Mouse (Mus musculus) embryonic fibroblast, embryonic 13.5 days (primary cell): ENCODE results near the gene Relb. TPM values are rescaled to one million over a fixed set of nuclear protein-coding genes. Genes with fewer than 3 reads are reported as not detected.

Experiments used
- H3K27ac ChIP-seq: 2 replicates; pipeline ENCODE4 v1.5.1; 2012; ENCODE audit warnings: low read length, control low read depth, inconsistent platforms; ENCODE audit not compliant: insufficient read depth
- H3K4me1 ChIP-seq: 2 replicates; pipeline ENCODE4 v1.6.1; 2011; ENCODE audit warnings: low read length; ENCODE audit not compliant: control insufficient read depth, insufficient read depth
- H3K4me3 ChIP-seq: 2 replicates; pipeline ENCODE4 v1.5.1; 2011; ENCODE audit warnings: mild to moderate bottlenecking, control low read depth, low read length; ENCODE audit not compliant: insufficient read depth
- CTCF ChIP-seq: IDR thresholded peaks from 2 replicates; pipeline ENCODE4 v1.5.1; 2011; ENCODE audit warnings: mild to moderate bottlenecking, control low read depth, low read length, moderate library complexity, borderline replicate concordance; ENCODE audit not compliant: insufficient read depth
- POLR2A ChIP-seq: IDR thresholded peaks from 2 replicates; pipeline ENCODE4 v1.6.1; 2011; ENCODE audit warnings: low read depth, mild to moderate bottlenecking, control low read depth, low read length, moderate library complexity
- polyA plus RNA-seq: library from polyadenylated mRNA; stranded (reverse); fragments of >200 nt; gene quantifications from 2 replicates; pipeline ENCODE4 v1.2.4, GENCODE M21; 2011; ENCODE audit warnings: low read depth; ENCODE audit not compliant: missing spikeins, insufficient read length

Relb gene
- polyA plus RNA-seq, 1 experiment = 15.4 TPM

DNA sequence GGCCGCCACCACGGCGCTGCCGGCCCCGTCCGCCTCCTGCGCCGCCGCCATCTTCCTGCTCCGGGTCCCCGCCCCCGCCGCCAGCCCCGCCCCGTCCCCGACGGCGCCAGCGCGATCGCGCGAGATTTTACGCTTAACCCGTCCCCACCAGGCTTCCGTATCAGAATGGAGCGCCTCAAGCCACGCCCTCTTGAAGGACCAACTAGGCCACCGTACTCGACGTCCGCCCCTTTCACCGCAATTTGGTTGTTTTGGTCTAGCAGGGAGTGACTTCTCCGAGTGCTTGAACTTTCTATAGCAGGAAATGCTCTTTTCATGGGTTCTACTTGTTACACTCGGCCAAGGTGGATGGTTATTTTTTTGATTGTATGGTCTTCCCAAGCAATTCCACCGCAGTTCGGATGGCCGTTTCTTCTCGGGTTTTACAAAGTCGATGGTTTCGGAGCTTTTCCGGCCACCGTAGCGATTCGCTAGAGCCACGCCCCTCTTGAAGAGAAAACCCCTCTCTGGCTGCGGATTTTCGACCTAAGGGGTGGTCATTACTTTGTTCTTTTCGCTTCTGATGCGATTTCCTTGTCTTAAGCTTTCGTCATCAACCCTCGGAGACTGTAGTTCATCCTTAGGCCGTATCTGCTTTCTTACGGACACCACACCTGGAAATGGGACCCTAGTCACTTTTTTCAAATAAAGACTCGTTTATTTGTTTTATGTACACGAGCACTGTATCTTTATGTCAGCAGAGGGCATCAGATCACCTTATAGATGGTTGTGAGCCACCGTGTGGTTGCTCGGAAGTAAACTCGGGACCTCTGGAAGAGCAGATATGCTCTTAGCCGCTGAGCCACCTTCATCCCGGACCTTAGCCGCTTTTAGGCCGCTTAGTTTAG, 36.0 kb upstream of the Relb start, which contains the start of gene Clptm1:
Clptm1 (minus strand) TSS at position 79 of the 887 bp plus-strand sequence.
- TF ChIP-seq CTCF (no peak), POLR2A (peak; percentile 69)
- Histone ChIP-seq H3K27ac (peak within 1 kb of the TSS; percentile 97), H3K4me3 (peak within 1 kb of the TSS; percentile 88), H3K4me1 (no peaks in the 10 kb centered on the region; the same call in 1 of the 2 replicates)

DNA sequence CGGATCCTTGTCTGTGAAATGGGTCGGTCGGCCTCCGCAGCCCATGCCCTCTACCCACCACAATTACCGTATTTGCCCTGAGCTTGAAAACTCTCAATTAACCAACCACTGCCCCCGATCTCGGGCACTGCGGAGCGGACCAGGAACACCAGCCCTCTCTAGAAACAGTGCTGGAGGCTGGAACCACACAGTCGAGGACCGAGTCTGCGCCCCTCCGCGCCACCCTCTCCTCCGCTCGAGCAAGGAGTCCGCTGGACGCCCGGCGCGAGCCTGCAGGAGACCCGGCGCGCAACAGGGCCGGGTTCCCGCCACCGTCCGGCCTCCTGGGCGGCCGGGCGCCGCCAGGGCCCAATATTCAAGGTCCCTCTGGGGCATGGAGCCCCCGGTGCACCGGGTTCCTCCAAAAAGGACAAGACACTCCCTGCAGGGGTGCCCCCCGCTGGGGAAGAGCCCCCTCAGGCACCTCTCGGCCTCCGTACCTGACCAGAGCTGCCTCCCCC, 35.3 kb upstream of the Relb start:
- Histone ChIP-seq H3K27ac (no peak overlapping the region), H3K4me1 (no peaks in the 10 kb centered on the region; the same call in 1 of the 2 replicates), H3K4me3 (peak overlapping the region; percentile 88)
- no peak for TF ChIP-seq POLR2A
- no peak for TF ChIP-seq CTCF

DNA sequence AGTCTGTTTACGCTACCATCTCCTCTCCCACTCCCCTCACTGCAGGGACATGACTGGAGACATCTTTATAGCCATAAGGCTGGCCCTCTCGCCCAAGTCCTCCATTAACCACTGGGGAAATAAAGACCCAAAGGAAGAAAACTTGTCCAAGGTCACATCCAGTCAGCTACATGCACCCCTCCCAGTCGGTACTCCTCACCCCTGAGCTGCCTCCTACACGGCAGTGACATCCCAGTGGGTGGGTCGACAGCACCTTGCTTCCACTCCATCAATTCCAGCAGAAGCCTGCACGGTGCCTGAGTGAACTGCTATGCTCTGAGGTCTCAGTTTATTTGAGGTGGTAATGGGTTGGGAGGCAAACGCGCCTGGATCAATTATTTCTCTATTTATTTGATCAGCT, 34.7 kb upstream of the Relb start:
- Histone ChIP-seq H3K27ac (no peak overlapping the region), H3K4me1 (no peaks in the 10 kb centered on the region; the same call in 1 of the 2 replicates), H3K4me3 (peak overlapping the region; percentile 88)
- TF ChIP-seq CTCF = no peak
- no peak for TF ChIP-seq POLR2A

DNA sequence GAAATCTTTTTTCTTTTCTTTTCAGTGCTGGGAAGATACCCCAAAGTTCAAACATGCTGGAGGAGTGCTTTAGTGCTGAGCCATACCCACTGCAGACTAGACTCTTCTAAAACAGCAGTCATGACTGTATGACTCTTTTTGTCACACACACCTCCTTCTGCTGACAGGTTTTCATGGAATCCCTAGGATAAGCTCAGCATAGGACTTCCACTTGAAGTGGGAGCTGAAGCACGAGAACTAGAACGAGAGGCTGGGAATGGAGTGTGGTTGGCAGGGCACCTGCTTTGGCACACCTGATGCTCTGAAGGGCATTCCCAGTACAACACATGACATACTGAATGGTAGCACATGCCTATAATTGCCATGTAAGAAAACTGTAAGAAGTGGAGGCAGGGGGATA, 23.4 kb upstream of the Relb start:
- TF ChIP-seq CTCF (no peak), POLR2A (no peak)
- no peak overlapping the region for H3K27ac ChIP-seq
- no peak overlapping the region for H3K4me3 ChIP-seq

DNA sequence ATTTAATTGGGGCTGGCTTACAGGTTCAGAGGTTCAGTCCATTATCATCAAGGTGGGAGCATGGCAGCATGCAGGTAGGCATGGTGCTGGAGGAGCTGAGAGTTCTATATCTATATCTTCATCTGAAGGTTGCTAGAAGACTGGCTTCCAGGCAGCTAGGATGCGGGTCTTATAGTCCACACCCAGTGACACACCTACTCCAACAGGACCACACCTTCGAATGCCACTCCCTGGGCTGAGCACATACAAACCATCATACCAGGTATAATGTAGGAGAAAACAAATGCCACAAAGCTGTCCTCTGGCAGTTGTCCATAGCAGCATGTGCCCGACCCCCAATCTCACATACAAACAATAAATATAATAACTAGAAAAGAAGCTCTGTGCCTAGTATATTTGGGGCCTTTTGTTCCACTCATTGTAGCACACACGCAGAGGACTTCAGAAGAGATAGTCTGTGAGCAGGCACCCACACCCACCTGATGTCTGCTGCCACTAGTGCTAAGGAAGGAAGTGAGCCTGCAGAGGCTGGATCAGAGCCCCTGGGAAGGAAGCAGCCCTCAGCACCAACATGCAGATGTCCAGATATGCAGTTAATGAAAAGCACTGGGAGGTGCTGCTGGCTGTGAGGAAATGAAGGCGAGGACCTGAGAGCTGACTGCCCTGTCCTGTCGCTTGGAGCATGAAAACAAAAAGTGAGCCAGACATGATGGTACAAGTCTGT, 22.0 kb upstream of the Relb start:
- H3K4me3 ChIP-seq = no peak overlapping the region
- TF ChIP-seq CTCF (no peak), POLR2A (no peak)
- H3K27ac ChIP-seq = no peak overlapping the region
- no peaks in the 10 kb centered on the region for H3K4me1 ChIP-seq

More for the DNA sequence above, 23.4 kb upstream of the Relb start:
- no peaks in the 10 kb centered on the region for H3K4me1 ChIP-seq

DNA sequence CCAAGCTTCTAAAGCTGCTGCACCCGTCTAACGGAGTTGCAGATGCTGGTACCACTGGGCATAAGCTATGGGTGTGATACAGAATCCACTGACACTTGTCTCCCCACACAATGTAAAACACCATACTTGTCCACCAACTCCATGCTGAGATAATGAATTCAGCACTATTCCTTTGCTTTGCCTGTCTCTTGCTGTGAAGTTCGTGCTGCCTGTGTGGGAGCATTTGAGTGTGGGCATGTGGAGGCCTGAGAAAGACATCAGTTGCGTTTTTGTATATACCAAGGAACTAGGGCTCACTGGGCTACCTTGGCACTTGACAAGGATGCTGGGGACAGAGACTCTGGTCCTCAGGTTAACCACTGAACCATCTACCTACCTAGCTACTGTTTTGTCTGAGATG, 12.0 kb upstream of the Relb start:
- H3K4me1 ChIP-seq = no peaks in the 10 kb centered on the region
- H3K27ac ChIP-seq = no peak overlapping the region
- H3K4me3 ChIP-seq = no peak overlapping the region
- no peak for TF ChIP-seq POLR2A
- TF ChIP-seq CTCF = no peak

DNA sequence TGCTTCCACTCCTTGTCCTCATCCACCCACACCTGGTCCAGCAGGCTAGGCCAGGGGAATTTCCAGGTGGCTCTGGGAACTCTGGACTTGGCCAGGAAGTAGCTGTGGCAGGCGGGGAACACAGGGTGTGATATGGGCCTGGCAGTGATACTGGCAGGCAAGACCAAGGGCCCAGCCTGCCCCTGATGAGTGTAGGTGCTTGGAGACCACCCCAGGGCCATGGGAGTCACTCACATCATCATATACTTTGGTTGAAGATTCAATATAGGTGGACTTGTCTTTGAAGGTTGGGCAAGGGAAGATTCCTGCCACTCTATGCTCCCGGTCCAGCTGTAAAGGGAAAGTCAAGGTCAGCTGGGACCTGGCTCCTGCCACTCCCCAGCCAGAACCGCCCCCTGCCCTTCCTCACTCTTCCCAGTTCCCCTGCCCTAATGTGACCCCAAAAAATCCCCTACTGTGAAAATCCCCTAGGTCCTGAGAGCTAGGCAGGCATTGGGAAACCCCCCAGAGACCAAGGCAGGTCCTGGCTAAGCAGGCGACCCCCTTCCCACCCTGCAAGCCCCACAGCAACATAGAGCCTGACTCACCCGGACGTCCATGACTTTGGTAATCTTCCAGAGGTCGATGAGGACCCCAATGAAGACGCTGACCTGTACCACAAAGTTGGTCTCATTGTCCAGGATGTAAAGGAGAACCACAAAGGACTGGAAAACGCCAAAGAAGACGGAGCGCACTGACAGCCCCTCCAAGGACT, 6.0 kb upstream of the Relb start:
- TF ChIP-seq POLR2A (no peak), CTCF (no peak)
- no peaks in the 10 kb centered on the region for H3K4me1 ChIP-seq
- H3K27ac ChIP-seq = no peak overlapping the region
- no peak overlapping the region for H3K4me3 ChIP-seq

DNA sequence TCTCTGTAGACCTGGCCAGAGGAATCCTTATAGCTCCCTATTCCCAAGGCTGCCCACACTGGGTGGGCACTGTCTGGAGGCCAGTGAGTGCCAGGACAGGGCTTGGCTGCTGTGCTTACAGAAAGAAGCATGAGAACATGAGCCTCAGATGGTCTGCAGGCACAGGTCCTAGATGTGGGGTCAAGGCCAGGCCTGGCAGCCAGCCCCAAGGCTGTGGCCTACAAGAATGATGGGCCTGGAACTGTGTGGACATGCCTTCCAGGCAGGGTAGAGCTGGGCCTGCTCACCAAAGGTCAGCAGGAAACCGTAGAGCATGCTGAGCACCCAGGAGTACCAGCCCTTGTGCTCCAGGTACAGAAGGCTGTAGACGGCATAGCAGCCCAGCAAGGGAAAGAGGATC, 5.4 kb upstream of the Relb start:
- TF ChIP-seq CTCF = no peak
- TF ChIP-seq POLR2A = no peak
- Histone ChIP-seq H3K27ac (no peak overlapping the region), H3K4me3 (no peak overlapping the region), H3K4me1 (no peaks in the 10 kb centered on the region)

DNA sequence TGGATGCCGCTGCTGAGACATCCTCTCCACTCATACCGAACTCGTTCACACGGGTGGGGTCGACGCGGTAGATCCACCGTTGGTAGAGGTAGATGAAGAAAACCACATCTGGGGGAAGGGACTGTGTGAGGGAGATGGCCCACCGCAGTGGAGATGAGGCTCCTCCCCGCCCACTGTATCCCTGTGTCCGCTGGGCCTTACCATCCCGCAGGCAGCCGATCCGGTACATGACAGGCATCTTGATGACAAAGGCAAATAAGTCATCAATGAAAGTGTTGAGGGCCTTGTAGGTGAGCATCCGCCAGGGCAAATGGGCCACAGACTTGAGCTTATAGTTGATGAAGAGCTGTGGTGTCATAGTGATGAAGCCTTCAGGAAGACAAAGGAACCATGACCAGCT, 4.6 kb upstream of the Relb start:
- TF ChIP-seq CTCF = no peak
- no peak for TF ChIP-seq POLR2A
- H3K4me1 ChIP-seq = no peaks in the 10 kb centered on the region
- H3K27ac ChIP-seq = no peak overlapping the region
- H3K4me3 ChIP-seq = no peak overlapping the region
